Mouse (Mus musculus) midbrain, embryonic 11.5 days (tissue): ENCODE measurements around the gene Atoh1. TPM values are rescaled to one million over a fixed set of nuclear protein-coding genes. Genes with fewer than 3 reads are reported as not detected.
A peak's percentile ranks its signal among the peaks of the same experiment; 100 is the strongest.

Experiments
- ATAC-seq: fragments of 200-750 bp; cut with Nextera tagmentation; 2 replicates; pipeline ENCODE4 v1.8.0; 2017; ENCODE audit warnings: moderate TSS enrichment, moderate library complexity; ENCODE audit not compliant: low FRiP score
- DNase-seq: peaks from one replicate; pipeline ENCODE4 v3.0.0; 2015; ENCODE audit warnings: low spot score; ENCODE audit errors: missing footprints
- H3K27ac ChIP-seq: fragments of 300-500 bp; sonication (generic); 2 replicates; pipeline ENCODE4 v1.5.1; 2014; ENCODE audit warnings: low read depth, low read length
- H3K27me3 ChIP-seq: fragments of 300-500 bp; sonication (generic); 2 replicates; pipeline ENCODE4 v1.6.1; 2014; ENCODE audit warnings: mild to moderate bottlenecking, low read length, moderate library complexity, mixed read lengths; ENCODE audit not compliant: control insufficient read depth, insufficient read depth
- H3K36me3 ChIP-seq: fragments of 300-500 bp; sonication (generic); 2 replicates; pipeline ENCODE4 v1.6.1; 2014; ENCODE audit warnings: mild to moderate bottlenecking, low read length, moderate library complexity, mixed read lengths; ENCODE audit not compliant: control insufficient read depth, insufficient read depth
- H3K4me1 ChIP-seq: fragments of 300-500 bp; sonication (generic); 2 replicates; pipeline ENCODE4 v1.6.1; 2014; ENCODE audit warnings: low read length; ENCODE audit not compliant: control insufficient read depth, insufficient read depth
- H3K4me2 ChIP-seq: fragments of 300-500 bp; sonication (generic); 2 replicates; pipeline ENCODE4 v1.6.1; 2014; ENCODE audit warnings: mild to moderate bottlenecking, moderate library complexity
- H3K4me3 ChIP-seq: fragments of 300-500 bp; sonication (generic); 2 replicates; pipeline ENCODE4 v1.5.1; 2014; ENCODE audit warnings: low read depth, low read length
- H3K9ac ChIP-seq: fragments of 300-500 bp; sonication (generic); 2 replicates; pipeline ENCODE4 v1.6.1; 2014; ENCODE audit warnings: low read length
- H3K9me3 ChIP-seq: fragments of 300-500 bp; sonication (generic); 2 replicates; pipeline ENCODE4 v1.6.1; 2016; ENCODE audit warnings: low read length; ENCODE audit not compliant: control insufficient read depth
- WGBS: fragments of 180-500 bp; shearing (Covaris S2); extraction: QIAGEN DNeasy Blood & Tissue Kit; methylation state at CpG from one replicate; pipeline ENCODE4 v1.1.7; 2014; 5-methylcytosine and 5-hydroxymethylcytosine counted together
- polyA plus RNA-seq: library from polyadenylated mRNA; unstranded; fragments of >200 nt; fragmentation: Nextera tagmentation; extraction: Ambion mirVana; gene quantifications from 2 replicates; pipeline ENCODE4 v1.2.1, GENCODE M21; 2014

The Atoh1 gene
- 0.97 and 1.4 TPM in 2 replicates for polyA plus RNA-seq

GRCm38 (mm10) chr6:64728499-64729198 is at the start of gene Atoh1:
Gene Atoh1, plus strand, starts transcription at chr6:64729125.
- ATAC-seq (peak; percentile 90), DNase-seq (peak; percentile 95)
- no peaks in the 10 kb centered on the region for H3K9me3 ChIP-seq
- no peaks in the 10 kb centered on the region for H3K36me3 ChIP-seq
- under 1% methylated on average over 34 of the region's 34 CpGs for WGBS
- no peak within 1 kb of the TSS for H3K27ac ChIP-seq
- peak within 1 kb of the TSS; percentile 36 for H3K4me3 ChIP-seq
- H3K9ac ChIP-seq, result no peak within 1 kb of the TSS
- peaks cover 66% of the 10 kb centered on the region for H3K27me3 ChIP-seq
- H3K4me2 ChIP-seq, result peak within 1 kb of the TSS; percentile 67
- H3K4me1 ChIP-seq, result peaks cover 20% of the 10 kb centered on the region

DNA sequence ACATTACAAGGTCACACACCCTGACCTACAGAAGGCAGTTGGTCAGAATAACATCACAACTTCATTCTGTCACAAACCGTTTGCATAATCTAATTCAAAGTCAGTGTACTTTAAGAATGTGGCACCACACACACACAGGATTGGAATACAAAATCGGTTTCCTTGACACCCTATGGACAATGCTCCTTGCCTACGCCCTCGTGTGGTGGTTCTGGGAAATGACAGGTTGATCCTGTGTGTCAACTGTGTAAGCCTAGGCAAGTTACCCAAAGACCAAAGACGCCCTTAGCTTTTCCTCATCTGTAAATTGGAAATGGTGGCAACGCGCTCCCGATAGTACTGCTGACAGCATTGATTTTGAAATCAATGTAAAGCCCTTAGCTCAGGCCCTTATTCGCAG is 45.0 kb upstream of the Atoh1 start:
- Histone ChIP-seq H3K9me3 (no peaks in the 10 kb centered on the region), H3K4me1 (peaks cover 9% of the 10 kb centered on the region), H3K27ac (no peak overlapping the region), H3K27me3 (peaks cover 19% of the 10 kb centered on the region; the same call in 1 of the 2 replicates), H3K4me3 (no peak overlapping the region), H3K36me3 (no peaks in the 10 kb centered on the region), H3K9ac (no peak overlapping the region), H3K4me2 (no peak overlapping the region)
- WGBS, result 34% methylated on average over 9 of the region's 9 CpGs
- ATAC-seq (peak; percentile 56), DNase-seq (peak; percentile 93)

- ATAC-seq, result peak; percentile 33; the same call in 1 of the 2 replicates
- no peak overlapping the region for H3K9ac ChIP-seq
- H3K4me2 ChIP-seq, result no peak overlapping the region
- H3K27me3 ChIP-seq, result peaks cover 20% of the 10 kb centered on the region
- WGBS, result 7% methylated on average over 5 of the region's 5 CpGs
- peak; percentile 97 for DNase-seq
- no peaks in the 10 kb centered on the region for H3K36me3 ChIP-seq
- H3K27ac ChIP-seq, result no peak overlapping the region
- H3K9me3 ChIP-seq, result no peaks in the 10 kb centered on the region
- peaks cover 9% of the 10 kb centered on the region for H3K4me1 ChIP-seq
- H3K4me3 ChIP-seq, result no peak overlapping the region
These were observed 44.0 kb upstream of the Atoh1 start for GRCm38 (mm10) chr6:64684973-64685372.

DNA sequence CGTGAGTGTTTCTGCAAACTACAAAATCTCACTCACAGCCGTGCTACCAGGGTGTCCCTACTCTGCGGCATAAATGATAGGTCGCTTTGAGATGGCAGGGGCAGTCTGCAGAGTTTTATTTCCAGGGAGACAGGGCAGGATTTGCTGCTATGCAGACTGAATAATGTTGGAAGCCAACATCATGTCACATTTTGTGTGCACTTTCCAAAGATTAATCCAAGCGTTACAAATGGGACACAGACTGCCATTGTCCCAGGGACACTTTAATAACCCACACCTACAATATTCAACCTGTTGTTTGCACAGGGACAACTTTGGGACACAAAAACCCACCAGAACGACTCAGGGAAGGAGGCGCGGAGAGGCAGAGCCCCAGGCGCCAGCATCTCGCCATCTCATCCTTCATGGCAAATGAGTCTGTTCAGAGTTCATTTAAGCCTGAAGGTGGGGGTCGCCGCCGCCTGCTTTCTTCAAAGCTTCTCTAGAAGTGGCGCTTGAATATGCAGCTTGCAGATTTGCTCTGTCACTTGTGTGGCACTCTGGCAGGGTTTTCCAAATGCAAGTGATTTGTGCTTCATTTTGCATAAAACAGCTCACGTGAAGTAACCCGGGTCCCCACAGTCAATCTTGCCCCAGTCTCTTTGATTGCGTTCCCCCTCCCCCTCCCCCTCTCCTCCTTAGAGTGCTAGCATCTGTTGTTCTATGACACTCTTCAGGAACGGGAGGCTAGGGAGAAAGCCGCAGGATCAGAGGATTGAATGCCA is 40.6 kb upstream of the Atoh1 start:
- Histone ChIP-seq H3K27me3 (peaks cover 25% of the 10 kb centered on the region), H3K9me3 (no peaks in the 10 kb centered on the region), H3K4me3 (no peak overlapping the region), H3K4me2 (peak overlapping the region; percentile 42), H3K9ac (no peak overlapping the region), H3K4me1 (peaks cover 9% of the 10 kb centered on the region), H3K27ac (no peak overlapping the region), H3K36me3 (no peaks in the 10 kb centered on the region)
- WGBS, result 3% methylated on average over 19 of the region's 19 CpGs
- peak; percentile 93 for DNase-seq
- ATAC-seq, result peak; percentile 63

- H3K4me2 ChIP-seq, result no peak overlapping the region
- no peak overlapping the region for H3K27ac ChIP-seq
- 0 out of 2 replicates have a peak, but pooled peaks have one; percentile 19 for ATAC-seq
- no peak overlapping the region for H3K4me3 ChIP-seq
- H3K4me1 ChIP-seq, result no peaks in the 10 kb centered on the region
- H3K9me3 ChIP-seq, result no peaks in the 10 kb centered on the region
- DNase-seq, result no peak
- H3K9ac ChIP-seq, result no peak overlapping the region
- H3K27me3 ChIP-seq, result peaks cover 6% of the 10 kb centered on the region
- WGBS, result 25% methylated on average over 7 of the region's 7 CpGs
- H3K36me3 ChIP-seq, result no peaks in the 10 kb centered on the region
These were observed 34.2 kb upstream of the Atoh1 start for GRCm38 (mm10) chr6:64694688-64695087.

GRCm38 (mm10) chr6:64703659-64704058 is 25.3 kb upstream of the Atoh1 start:
- no peaks in the 10 kb centered on the region for H3K4me1 ChIP-seq
- DNase-seq (peak; percentile 14), ATAC-seq (no peak)
- 88% methylated on average over 2 of the region's 2 CpGs for WGBS
- no peak overlapping the region for H3K27ac ChIP-seq
- H3K9ac ChIP-seq, result no peak overlapping the region
- H3K4me2 ChIP-seq, result no peak overlapping the region
- no peaks in the 10 kb centered on the region for H3K27me3 ChIP-seq
- no peak overlapping the region for H3K4me3 ChIP-seq
- no peaks in the 10 kb centered on the region for H3K36me3 ChIP-seq
- H3K9me3 ChIP-seq, result no peaks in the 10 kb centered on the region

GRCm38 (mm10) chr6:64727751-64728403 is 1.0 kb upstream of the Atoh1 start:
- under 1% methylated on average over 29 of the region's 29 CpGs for WGBS
- H3K9me3 ChIP-seq, result no peaks in the 10 kb centered on the region

GRCm38 (mm10) chr6:64729231-64730011 is 496 bp downstream of the Atoh1 start:
- H3K4me3 ChIP-seq, result peak overlapping the region; percentile 36
- H3K9ac ChIP-seq, result no peak overlapping the region
- peak; percentile 67 for ATAC-seq
- H3K9me3 ChIP-seq, result no peaks in the 10 kb centered on the region
- peak overlapping the region; percentile 67 for H3K4me2 ChIP-seq
- H3K27ac ChIP-seq, result no peak overlapping the region
- H3K27me3 ChIP-seq, result peaks cover 74% of the 10 kb centered on the region
- WGBS, result under 1% methylated on average over 53 of the region's 53 CpGs
- peak; percentile 96 for DNase-seq
- no peaks in the 10 kb centered on the region for H3K36me3 ChIP-seq
- H3K4me1 ChIP-seq, result peaks cover 20% of the 10 kb centered on the region

More at GRCm38 (mm10) chr6:64727751-64728403, 1.0 kb upstream of the Atoh1 start:
- no peaks in the 10 kb centered on the region for H3K36me3 ChIP-seq
- peak overlapping the region; percentile 67 for H3K4me2 ChIP-seq
- H3K27me3 ChIP-seq, result peaks cover 60% of the 10 kb centered on the region
- peaks cover 20% of the 10 kb centered on the region for H3K4me1 ChIP-seq
- DNase-seq (peak; percentile 94), ATAC-seq (no peak)
- peak overlapping the region; percentile 36 for H3K4me3 ChIP-seq
- no peak overlapping the region for H3K9ac ChIP-seq
- no peak overlapping the region for H3K27ac ChIP-seq
